Mouse (Mus musculus): ENCODE data around the gene R3hdml.

DNA sequence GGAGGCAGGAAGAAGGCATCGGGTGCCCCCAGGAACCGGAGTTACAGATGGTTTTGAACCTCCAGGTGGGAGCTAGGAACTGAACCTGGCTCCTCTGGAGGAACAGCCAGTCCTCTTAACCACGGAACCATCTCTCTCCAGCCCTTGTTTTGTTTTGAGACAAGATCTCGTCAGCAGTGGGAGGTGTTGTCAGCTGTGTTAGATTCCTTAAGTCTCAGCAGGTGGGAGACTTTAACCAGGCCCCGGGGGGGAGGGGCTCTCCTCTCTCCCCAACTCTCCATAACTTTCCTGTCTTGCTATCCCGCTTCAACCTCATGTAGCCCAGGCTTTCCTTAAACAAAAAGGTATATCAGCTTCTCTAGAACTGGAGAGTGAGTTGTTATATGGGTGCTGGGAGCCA is 2.3 kb downstream of the R3hdml start:
- TF ChIP-seq GATA1 (IDR thresholded peaks at IDR 0.05; ENCODE audit: low read length) (no peak), TAL1 (IDR thresholded peaks at IDR 0.05; ENCODE audit: low read length) (no peak)
